Mouse (Mus musculus) CD4-positive, CD25-positive, alpha-beta regulatory T cell (primary cell): ENCODE measurements around the gene 4933434E20Rik. TPM values are rescaled to one million over a fixed set of nuclear protein-coding genes. Genes with fewer than 3 reads are reported as not detected.

Source experiments
- polyA plus RNA-seq: library from polyadenylated mRNA; unstranded; fragments of 100-300 nt; shearing (Covaris generic); gene quantifications from one replicate; pipeline ENCODE4 v1.2.1, GENCODE M21; 2017

4933434E20Rik gene
- 143 TPM for polyA plus RNA-seq

GRCm38 (mm10) chr3:90051441-90052350, at the start of gene 4933434E20Rik:
4933434E20Rik (plus strand) TSS chr3:90051636.

GRCm38 (mm10) chr3:90052351-90053241, 1.2 kb downstream of the 4933434E20Rik start, which contains the start of gene Ubap2l:
Ubap2l (minus strand) TSS chr3:90052628.

GRCm38 (mm10) chr3:90072294-90072693, 20.9 kb downstream of the 4933434E20Rik start, which contains the start of gene Tpm3:
Tpm3 (plus strand) TSS chr3:90072649.

GRCm38 (mm10) chr3:90103938-90104337, 52.5 kb downstream of the 4933434E20Rik start, which contains the start of gene Nup210l:
Nup210l (plus strand) TSS chr3:90104132.

Other genes starting within 250 kb of the 4933434E20Rik start
- 9.0 TPM for gene She, start 220.3 kb upstream of the 4933434E20Rik start, polyA plus RNA-seq
- 90.8 TPM for gene Il6ra, start 138.4 kb upstream of the 4933434E20Rik start, polyA plus RNA-seq
- gene Atp8b2, start 88.1 kb upstream of the 4933434E20Rik start, polyA plus RNA-seq, result 109 TPM
- 95.3 TPM for gene Hax1, start 52.9 kb upstream of the 4933434E20Rik start, polyA plus RNA-seq
- 194 TPM for gene Ubap2l, start 992 bp downstream of the 4933434E20Rik start, polyA plus RNA-seq
- 970 TPM for gene Tpm3, start 21.0 kb downstream of the 4933434E20Rik start, polyA plus RNA-seq
- 0.53 TPM for gene Nup210l, start 52.5 kb downstream of the 4933434E20Rik start, polyA plus RNA-seq
- gene Rps27, start 162.0 kb downstream of the 4933434E20Rik start, polyA plus RNA-seq, result 1,493 TPM
- gene Rab13, start 162.1 kb downstream of the 4933434E20Rik start, polyA plus RNA-seq, result 0.24 TPM
- 162 TPM for gene Jtb, start 180.0 kb downstream of the 4933434E20Rik start, polyA plus RNA-seq
- gene Creb3l4, start 191.9 kb downstream of the 4933434E20Rik start, polyA plus RNA-seq, result not detected
- gene Slc39a1, start 196.5 kb downstream of the 4933434E20Rik start, polyA plus RNA-seq, result 2.1 TPM
- 107 TPM for gene Crtc2, start 202.5 kb downstream of the 4933434E20Rik start, polyA plus RNA-seq
- 53.6 TPM for gene Dennd4b, start 213.5 kb downstream of the 4933434E20Rik start, polyA plus RNA-seq
- gene Gatad2b, start 241.5 kb downstream of the 4933434E20Rik start, polyA plus RNA-seq, result 12.1 TPM